Mouse (Mus musculus): ENCODE results near the gene Adgrl1.
A peak's percentile ranks its signal among the peaks of the same experiment; 100 is the strongest.
"Not testable (repeated sequence)": the region's sequence is repeated elsewhere in the genome, so short reads cannot be mapped to it uniquely, and the experiment has no call there.

Gene Adgrl1

DNA sequence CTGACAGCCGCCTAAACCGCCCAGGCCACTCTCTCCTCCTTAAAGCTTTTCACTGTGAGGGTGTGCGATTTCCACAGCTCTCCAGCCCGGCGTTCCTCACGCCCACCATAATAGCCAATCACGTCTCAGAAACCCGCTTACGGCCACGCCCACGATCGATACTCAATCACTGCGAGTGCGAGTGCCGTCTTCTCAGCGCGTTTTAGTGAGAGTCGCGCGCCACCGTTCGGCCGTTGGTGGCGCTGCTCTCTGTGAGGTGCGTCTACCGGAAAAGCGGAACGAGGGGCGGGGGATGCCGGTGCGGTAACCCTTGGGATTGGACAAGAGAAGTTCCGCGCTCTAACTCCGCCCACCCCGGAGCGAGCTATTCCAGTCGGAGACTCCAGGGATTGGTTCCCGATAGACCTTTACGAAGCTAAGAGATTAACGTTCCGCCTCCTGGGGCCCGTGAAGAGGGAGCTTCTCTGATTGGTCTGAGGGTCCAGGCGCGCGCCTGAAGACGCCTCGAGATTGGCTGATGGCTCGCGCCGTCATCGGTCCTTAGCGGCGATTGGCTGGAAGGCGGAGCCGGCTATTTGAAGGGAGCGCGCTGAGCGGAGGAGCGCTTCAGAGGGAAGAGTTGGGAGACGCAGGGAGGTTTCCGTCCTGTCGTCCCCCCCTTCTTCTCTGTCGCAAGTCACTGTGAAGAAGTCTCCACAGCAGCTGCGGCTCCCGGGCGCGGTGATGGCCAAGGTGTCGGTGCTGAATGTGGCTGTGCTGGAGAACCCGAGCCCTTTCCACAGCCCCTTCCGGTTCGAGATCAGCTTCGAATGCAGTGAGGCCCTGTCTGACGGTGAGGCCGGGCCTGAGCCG lies 55.4 kb downstream of the Adgrl1 start, which contains the start of the genes Gm10644 and Asf1b:
Gene Gm10644, minus strand, starts transcription at position 100 of the 852 bp plus-strand sequence.
Gene Asf1b, plus strand, starts transcription at position 402 of the 852 bp plus-strand sequence.
- DNase-seq (ENCODE audit: low read depth): peak; percentile 100

DNA sequence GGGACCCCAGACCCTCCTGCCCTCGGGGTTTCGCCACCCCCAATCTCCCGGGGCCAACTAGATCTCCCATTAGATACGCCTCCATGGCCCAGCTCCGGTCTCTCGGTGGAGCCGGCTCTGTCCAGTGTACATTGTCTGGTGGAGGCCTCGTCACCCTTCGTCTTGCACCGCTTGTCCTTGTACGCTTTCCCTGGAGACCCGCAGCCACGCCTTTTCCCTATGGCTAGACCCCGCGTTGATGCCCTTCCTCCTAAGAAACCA lies 56.0 kb downstream of the Adgrl1 start:
- no peak for DNase-seq (ENCODE audit: low read depth)

DNA sequence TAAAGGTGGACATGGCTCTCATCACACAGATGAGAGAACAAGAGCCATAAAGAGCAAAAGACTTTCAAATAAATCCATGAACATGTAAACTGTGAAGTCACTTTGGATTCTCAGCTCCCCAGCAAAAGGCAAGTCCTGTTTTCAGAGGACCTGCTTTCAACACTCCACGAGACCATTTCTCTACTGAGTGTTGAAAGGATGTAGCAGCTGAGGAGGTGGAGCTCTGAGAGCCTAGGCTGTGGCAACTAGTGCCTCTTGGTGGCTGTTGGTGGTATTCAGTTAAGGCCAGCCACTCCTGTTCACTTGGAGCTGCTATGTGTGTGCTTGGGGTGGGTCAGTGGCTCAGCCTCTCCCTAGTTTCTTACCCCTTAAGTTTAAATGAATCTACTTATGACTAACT lies 56.9 kb downstream of the Adgrl1 start:
- DNase-seq (ENCODE audit: low read depth): no peak

DNA sequence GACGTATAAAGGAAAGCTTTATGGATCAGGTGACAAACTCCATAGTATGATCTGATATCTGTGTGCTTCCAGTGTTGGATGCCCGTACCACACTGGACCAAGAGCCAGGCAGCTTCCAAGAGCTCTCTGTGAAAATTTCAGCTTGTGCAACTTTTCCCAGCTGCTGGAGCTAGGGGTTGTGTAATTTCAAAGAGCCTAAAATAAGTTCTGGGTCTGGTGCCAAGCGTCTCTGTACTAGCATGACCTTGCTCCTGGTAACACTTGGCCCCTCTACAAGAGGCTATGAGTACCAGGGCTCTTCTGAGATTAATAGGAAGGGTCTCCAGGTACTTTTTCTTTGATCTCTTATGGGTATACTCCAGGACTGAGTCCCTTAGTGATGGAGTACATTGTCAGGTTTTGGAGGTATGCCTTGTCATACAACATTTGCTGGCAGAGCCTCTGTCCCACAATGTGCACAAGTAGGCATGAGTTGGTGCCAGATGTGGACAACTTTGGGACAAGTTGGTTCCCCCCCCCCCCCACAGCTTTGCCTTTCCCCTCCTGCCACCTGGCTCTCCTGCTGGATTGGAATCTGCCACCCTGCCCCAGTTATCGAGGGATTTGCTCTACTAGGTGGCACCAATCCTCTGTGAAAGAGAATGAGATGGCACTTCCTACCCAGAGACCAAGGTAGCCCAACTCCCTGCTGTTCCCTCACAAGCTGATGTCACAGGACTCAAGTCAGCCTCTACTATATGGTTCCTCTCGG lies 64.3 kb downstream of the Adgrl1 start:
- no peak for DNase-seq (ENCODE audit: low read depth)

- DNase-seq (ENCODE audit: low read depth): no peak
These were observed 67.8 kb downstream of the Adgrl1 start for GRCm38 (mm10) chr8:83967701-83968100.

- DNase-seq (ENCODE audit: low read depth): no peak
These were observed 71.2 kb downstream of the Adgrl1 start for GRCm38 (mm10) chr8:83971121-83971520.

GRCm38 (mm10) chr8:83971661-83972060 lies 71.8 kb downstream of the Adgrl1 start:
- DNase-seq (ENCODE audit: low read depth): no peak

DNA sequence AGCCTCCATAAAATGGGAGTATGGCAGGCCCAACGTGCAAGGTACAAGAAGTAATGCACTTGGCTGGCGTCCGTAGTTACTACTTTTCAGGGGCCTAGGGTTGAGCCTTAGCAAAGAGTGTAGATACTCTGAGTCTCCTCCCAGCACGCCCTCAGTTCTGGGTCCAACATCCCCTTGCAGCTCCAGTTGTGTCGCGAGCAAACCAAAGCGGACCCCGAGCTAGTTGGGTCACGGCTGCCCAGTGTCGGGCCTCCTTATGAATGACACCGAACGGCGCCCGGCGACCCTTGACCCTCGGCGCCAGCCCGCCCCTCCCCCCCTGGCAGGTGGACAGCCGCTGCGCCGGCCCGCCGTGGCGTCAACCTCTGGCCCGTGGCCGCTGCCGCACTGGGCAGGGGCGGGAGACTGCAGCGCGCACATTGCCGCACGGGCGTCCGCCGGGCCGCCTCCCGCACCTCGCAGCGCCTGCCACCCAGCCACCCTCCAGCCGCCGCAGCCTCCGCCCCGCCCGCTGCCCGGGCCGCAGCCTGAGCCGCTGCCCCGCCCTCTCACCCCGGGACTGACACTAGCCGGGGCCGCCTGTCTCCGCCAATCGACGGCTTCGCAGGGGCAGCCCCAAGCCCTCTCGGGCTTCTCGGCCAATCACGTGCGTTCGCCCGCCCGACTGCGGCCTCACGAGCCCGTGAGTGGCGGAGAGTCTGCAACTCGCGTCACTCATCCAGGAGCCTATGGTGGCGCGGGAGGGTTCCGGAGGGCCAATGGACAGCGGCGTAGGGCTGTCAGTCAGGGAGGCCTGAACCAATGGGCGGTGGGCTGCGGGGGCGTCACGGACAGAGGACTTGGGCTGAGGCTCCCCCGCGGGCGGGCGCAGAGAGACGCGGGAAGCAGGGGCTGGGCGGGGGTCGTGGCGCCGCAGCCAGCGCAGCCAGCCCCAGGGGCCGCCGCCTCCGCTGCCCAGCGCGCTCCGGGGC lies 72.5 kb downstream of the Adgrl1 start, which contains the start of gene Prkaca:
Gene Prkaca, plus strand, starts transcription at position 844 of the 971 bp plus-strand sequence.
- DNase-seq (ENCODE audit: low read depth): peak; percentile 95

- DNase-seq (ENCODE audit: low read depth): no peak
These were observed 73.5 kb downstream of the Adgrl1 start for GRCm38 (mm10) chr8:83973161-83974031.

DNA sequence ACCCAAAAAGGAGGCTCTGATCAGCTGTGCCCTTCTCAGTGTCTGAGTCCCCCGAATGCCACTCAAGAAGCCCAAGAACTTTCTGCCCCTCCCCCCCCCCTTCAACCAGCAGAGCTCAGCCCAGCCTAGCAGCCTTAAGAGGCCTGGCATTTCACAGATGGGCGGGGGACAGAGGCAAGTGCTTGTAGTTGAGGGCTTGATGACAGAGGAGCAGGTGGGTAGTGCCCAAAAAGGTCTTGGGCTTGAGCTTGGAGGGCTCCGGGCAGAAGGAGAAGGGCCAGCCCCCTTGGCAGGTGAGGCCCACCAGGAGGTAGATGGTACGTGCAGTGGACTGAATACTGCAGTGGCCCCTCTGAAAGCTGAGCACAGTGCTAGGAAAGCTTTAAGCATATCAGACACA lies 74.6 kb downstream of the Adgrl1 start:
- no peak for DNase-seq (ENCODE audit: low read depth)

DNA sequence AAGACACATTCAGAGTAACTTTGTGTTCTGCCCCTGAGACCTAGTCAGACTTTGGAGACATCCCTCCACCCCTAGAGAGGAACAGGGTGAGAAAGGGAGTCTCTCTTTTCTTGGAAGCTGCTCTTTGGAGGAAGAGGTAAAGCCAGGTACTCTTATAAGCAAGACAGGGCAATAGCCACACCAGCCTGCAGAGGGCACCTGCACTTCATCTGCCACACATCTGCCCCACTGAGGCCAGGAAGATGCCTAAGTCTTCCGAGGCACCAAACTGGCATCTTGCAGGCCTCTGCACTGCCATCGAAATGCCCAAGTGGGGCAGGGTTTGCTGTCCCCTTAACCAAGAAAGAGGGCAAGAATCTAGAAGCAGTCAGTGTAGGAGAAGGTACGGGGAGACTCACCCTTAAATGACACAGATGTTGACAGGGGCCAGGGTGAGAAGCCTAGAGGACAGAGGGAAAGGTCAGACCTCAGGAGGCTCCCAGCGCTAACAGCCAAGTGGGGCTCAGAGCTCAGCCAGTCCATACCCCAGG lies 76.3 kb downstream of the Adgrl1 start:
- no peak for DNase-seq (ENCODE audit: low read depth)

- no peak for DNase-seq (ENCODE audit: low read depth)
These were observed 77.0 kb downstream of the Adgrl1 start for GRCm38 (mm10) chr8:83976779-83977350.

GRCm38 (mm10) chr8:83977646-83978045 lies 77.7 kb downstream of the Adgrl1 start:
- no peak for DNase-seq (ENCODE audit: low read depth)

GRCm38 (mm10) chr8:83978200-83978599 lies 78.3 kb downstream of the Adgrl1 start:
- DNase-seq (ENCODE audit: low read depth): no peak

- DNase-seq (ENCODE audit: low read depth): no peak
These were observed 80.3 kb downstream of the Adgrl1 start for GRCm38 (mm10) chr8:83980250-83980649.

DNA sequence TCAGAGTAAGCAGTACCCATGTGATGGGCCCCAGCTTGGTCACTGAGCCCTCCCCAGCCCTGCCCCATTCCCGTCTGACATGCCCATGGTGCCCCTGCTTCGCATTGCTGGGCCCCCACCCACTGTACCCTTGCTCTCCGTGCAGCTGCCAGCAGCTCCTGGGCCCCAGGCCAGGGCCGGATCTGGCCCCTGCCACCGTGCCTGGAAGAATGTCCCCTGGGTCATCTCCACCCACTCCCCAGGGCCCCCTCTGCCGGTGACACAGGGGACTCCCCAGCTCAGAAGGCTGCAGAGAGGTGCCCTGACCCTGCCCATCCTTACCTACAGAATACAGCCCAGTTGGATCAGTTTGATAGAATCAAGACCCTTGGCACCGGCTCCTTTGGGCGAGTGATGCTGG lies 80.9 kb downstream of the Adgrl1 start:
- DNase-seq (ENCODE audit: low read depth): no peak

GRCm38 (mm10) chr8:83981533-83981932 lies 81.6 kb downstream of the Adgrl1 start:
- DNase-seq (ENCODE audit: low read depth): no peak

GRCm38 (mm10) chr8:83982449-83982848 lies 82.5 kb downstream of the Adgrl1 start:
- DNase-seq (ENCODE audit: low read depth): no peak

DNA sequence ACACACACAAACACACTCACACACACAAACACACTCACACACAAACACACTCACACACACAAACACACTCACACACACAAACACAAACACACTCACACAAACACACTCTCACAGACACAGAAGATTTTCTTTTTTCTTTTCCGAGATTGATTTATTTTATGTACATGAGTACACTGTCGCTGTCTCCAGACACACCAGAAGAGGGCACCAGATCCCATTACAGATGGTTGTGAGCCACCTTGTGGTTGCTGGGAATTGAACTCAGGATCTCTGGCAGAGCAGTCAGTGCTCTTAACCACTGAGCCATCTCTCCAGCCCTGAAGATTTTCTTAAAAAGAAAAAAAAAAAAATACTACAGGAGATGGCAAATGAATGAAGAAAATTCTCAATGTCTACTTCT lies 83.3 kb downstream of the Adgrl1 start:
- not testable (repeated sequence) for DNase-seq (ENCODE audit: low read depth)

GRCm38 (mm10) chr8:83989243-83989642 lies 89.3 kb downstream of the Adgrl1 start:
- no peak for DNase-seq (ENCODE audit: low read depth)
